Mouse (Mus musculus) lung, postnatal 0 days (tissue): ENCODE data around the gene Optn.

Experiments
- CTCF ChIP-seq: IDR thresholded peaks from 2 replicates; pipeline ENCODE4 v1.5.1; 2016; ENCODE audit warnings: antibody characterized with exemption, mild to moderate bottlenecking
- EP300 ChIP-seq: IDR thresholded peaks from 2 replicates; pipeline ENCODE4 v1.6.1; 2016; ENCODE audit warnings: antibody characterized with exemption, mild to moderate bottlenecking, control low read depth

DNA sequence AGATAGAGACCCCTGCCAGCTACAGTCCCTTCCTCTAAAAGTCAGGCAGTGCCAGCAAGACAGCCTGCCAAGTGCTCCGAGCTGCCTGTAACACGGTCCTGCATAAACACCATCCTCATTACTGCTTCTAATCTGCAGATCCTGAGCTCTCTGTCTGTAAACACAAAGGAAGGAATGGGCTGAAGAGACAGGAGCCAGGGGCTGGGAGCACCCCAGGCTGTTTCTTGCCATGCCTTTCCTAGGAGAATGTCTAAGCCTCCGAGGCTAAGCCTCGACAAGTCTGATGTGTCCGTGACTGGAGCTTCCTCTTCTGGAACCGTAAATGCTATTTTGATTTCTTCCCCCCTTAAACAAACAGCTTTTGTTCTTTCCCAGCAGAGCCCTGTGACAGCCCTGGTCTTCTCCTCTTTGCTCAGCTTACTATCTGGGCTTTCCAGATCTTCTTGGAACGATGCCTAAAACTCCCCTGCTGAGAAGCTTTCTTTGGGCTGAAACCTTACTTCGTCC, 49.0 kb upstream of the Optn start:
- TF ChIP-seq CTCF = no peak
- TF ChIP-seq EP300 = no peak
